Mouse (Mus musculus) ES-E14 (cell line): Measurements from ENCODE around the gene Car9. TPM values are rescaled to one million over a fixed set of nuclear protein-coding genes. Genes with fewer than 3 reads are reported as not detected.

ENCODE experiments used
- DNase-seq: peaks from one replicate; pipeline ENCODE4 v3.0.0-alpha.2; 2013; ENCODE audit warnings: low read depth, low spot score
- H3K27ac ChIP-seq: 2 replicates; pipeline ENCODE4 v1.5.1; 2012; ENCODE audit warnings: low read depth, mild to moderate bottlenecking, low read length, moderate library complexity, mixed read lengths; ENCODE audit not compliant: poor library complexity, insufficient read depth, severe bottlenecking
- H3K36me3 ChIP-seq: 2 replicates; pipeline ENCODE4 v1.6.1; 2012; ENCODE audit warnings: mild to moderate bottlenecking, low read length, moderate library complexity, mixed read lengths; ENCODE audit not compliant: control insufficient read depth, poor library complexity, insufficient read depth, severe bottlenecking
- H3K4me1 ChIP-seq, 2 experiments: fragments of 150-350 bp in 1 of 2; sonication (generic) in 1 of 2; 2 replicates each; pipeline ENCODE4 v1.6.1; 2012; ENCODE audit warnings: low read length in 2 of 2, mild to moderate bottlenecking in 1 of 2, mixed read lengths in 1 of 2; ENCODE audit not compliant: control insufficient read depth in 2 of 2, insufficient read depth in 2 of 2, poor library complexity in 1 of 2
- H3K4me3 ChIP-seq, 2 experiments: fragments of 150-350 bp in 1 of 2; sonication (generic) in 1 of 2; 2 replicates each; pipeline ENCODE4 v1.5.1; 2012; ENCODE audit warnings: low read length in 2 of 2, low read depth in 1 of 2, mild to moderate bottlenecking in 1 of 2, mixed read lengths in 1 of 2; ENCODE audit not compliant: insufficient read depth in 1 of 2, poor library complexity in 1 of 2, severe bottlenecking in 1 of 2
- H3K9ac ChIP-seq: 2 replicates; pipeline ENCODE4 v1.6.1; 2012; ENCODE audit warnings: low read depth, mild to moderate bottlenecking, low read length, mixed read lengths; ENCODE audit not compliant: poor library complexity, insufficient read depth, severe bottlenecking
- H3K9me3 ChIP-seq: fragments of 150-350 bp; sonication (generic); 2 replicates; pipeline ENCODE4 v1.6.1; 2012; ENCODE audit warnings: low read depth, mild to moderate bottlenecking, low read length; ENCODE audit not compliant: control insufficient read depth, insufficient read depth
- CHD2 ChIP-seq: IDR thresholded peaks from 2 replicates; pipeline ENCODE4 v1.6.1; 2014; ENCODE audit warnings: mild to moderate bottlenecking, low read depth, low read length, inconsistent platforms
- HCFC1 ChIP-seq: IDR thresholded peaks from 2 replicates; pipeline ENCODE4 v1.6.1; 2012; ENCODE audit warnings: low read length, inconsistent platforms, borderline replicate concordance; ENCODE audit not compliant: insufficient read depth
- MAFK ChIP-seq: IDR thresholded peaks from 2 replicates; pipeline ENCODE4 v1.6.1; 2014; ENCODE audit warnings: mild to moderate bottlenecking, low read depth, low read length, inconsistent platforms; ENCODE audit not compliant: insufficient read depth
- ZC3H11A ChIP-seq: IDR thresholded peaks from 2 replicates; pipeline ENCODE4 v1.6.1; 2012; ENCODE audit warnings: low read depth, mild to moderate bottlenecking, inconsistent platforms, low read length, borderline replicate concordance
- ZNF384 ChIP-seq: IDR thresholded peaks from 2 replicates; pipeline ENCODE4 v1.6.1; 2012; ENCODE audit warnings: low read depth, low read length, inconsistent platforms
- in situ Hi-C, 2 experiments: fragments of 600-800 bp; cut with MboI; formaldehyde crosslinking; loops; one replicate each; pipeline ENCODE4 v1.15.1; 2025; ENCODE audit warnings: low sequenced_read_pairs in 2 of 2, inconsistent platforms in 1 of 2; ENCODE audit not compliant: unreplicated experiment in 2 of 2
- total RNA-seq: library from RNA; depleted of rRNA; stranded (reverse); fragments of 300-350 nt; gene quantifications from 2 replicates; pipeline ENCODE4 v1.2.3, GENCODE M21; 2012

Car9 gene
- total RNA-seq, 1 experiment, result 0.71 TPM

GRCm38 (mm10) chr4:43515764-43516708, 9.3 kb downstream of the Car9 start:
- no peak overlapping the region for H3K27ac ChIP-seq
- H3K9ac ChIP-seq, result no peak overlapping the region
- H3K4me1 ChIP-seq, result peaks cover 3 to 28% of the 10 kb centered on the region in 2 experiments; a peak in 2 of 4 replicates
- in situ Hi-C loops, result no loop called here
- H3K9me3 ChIP-seq, result no peaks in the 10 kb centered on the region
- no peak overlapping the region for H3K4me3 ChIP-seq
- TF ChIP-seq HCFC1, result no peak
- no peak for TF ChIP-seq MAFK
- no peak for TF ChIP-seq ZC3H11A
- no peak for TF ChIP-seq CHD2
- TF ChIP-seq ZNF384, result no peak
- H3K36me3 ChIP-seq, result peaks cover 12% of the 10 kb centered on the region; the same call in 1 of the 2 replicates
- no peak for DNase-seq

- TF ChIP-seq HCFC1 (no peak), CHD2 (no peak), MAFK (no peak), ZNF384 (no peak), ZC3H11A (no peak)
- Histone ChIP-seq H3K4me1 (peaks cover 0 to 26% of the 10 kb centered on the region in 2 experiments; a peak in 2 of 4 replicates), H3K27ac (no peak overlapping the region), H3K9me3 (no peaks in the 10 kb centered on the region), H3K36me3 (peaks cover 10% of the 10 kb centered on the region; the same call in 1 of the 2 replicates), H3K4me3 (peak overlapping the region; percentile 23 to 52; a peak in 3 of 4 replicates), H3K9ac (no peak overlapping the region)
- in situ Hi-C loops, result no loop called here
- no peak for DNase-seq
Measured at GRCm38 (mm10) chr4:43519551-43519950, 12.8 kb downstream of the Car9 start.

- TF ChIP-seq CHD2 (peak; percentile 97), HCFC1 (no peak), ZC3H11A (no peak), ZNF384 (no peak), MAFK (no peak)
- H3K9ac ChIP-seq, result no peak overlapping the region
- in situ Hi-C loops, result no loop called here
Measured at GRCm38 (mm10) chr4:43519956-43520355, 13.2 kb downstream of the Car9 start.

DNA sequence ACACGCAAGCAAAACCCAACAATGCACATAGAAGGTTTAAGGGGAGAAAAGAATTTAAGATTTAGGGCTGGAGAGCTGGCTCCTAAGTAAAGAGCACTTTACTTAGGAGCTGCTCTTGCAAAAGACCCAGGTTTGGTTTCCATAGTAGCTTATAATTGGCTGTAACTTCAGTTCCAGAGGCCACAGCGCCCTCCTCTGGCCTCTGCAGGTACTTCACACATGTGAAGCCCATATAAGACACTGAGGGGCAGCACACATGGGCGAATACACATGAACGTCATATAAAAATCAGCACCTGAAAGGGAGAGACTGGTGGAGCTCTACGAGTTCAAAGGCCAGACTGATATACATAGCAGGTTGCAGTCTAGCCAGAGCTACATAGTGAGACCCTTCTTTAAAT, 21.1 kb downstream of the Car9 start:
- 0 out of 2 replicates have a peak, but pooled peaks have one; percentile 8 for TF ChIP-seq ZC3H11A
- no peak for TF ChIP-seq ZNF384
- Histone ChIP-seq H3K9ac (no peak overlapping the region), H3K4me1 (peaks cover 0 to 6% of the 10 kb centered on the region in 2 experiments; a peak in 2 of 4 replicates), H3K36me3 (peaks cover 18% of the 10 kb centered on the region), H3K4me3 (no peak overlapping the region), H3K9me3 (no peaks in the 10 kb centered on the region), H3K27ac (no peak overlapping the region)
- DNase-seq, result peak; percentile 62
- in situ Hi-C loops, result no loop called here

More at GRCm38 (mm10) chr4:43519956-43520355, 13.2 kb downstream of the Car9 start:
- H3K9me3 ChIP-seq, result no peaks in the 10 kb centered on the region
- peak; percentile 74 for DNase-seq
- H3K36me3 ChIP-seq, result peaks cover 9% of the 10 kb centered on the region; the same call in 1 of the 2 replicates
- H3K4me1 ChIP-seq, result peaks cover 0 to 28% of the 10 kb centered on the region in 2 experiments; a peak in 2 of 4 replicates
- H3K4me3 ChIP-seq, result no peak overlapping the region
- no peak overlapping the region for H3K27ac ChIP-seq
